Mouse (Mus musculus): ENCODE results near the gene Smg7. TPM values are rescaled to one million over a fixed set of nuclear protein-coding genes. Genes with fewer than 3 reads are reported as not detected.

Gene Smg7
- 22.5 and 23.9 TPM in 2 replicates for polyA plus RNA-seq (2015; fragmentation: Nextera tagmentation; extraction: Ambion mirVana)

GRCm38 (mm10) chr1:152901765-152902664 lies at the start of gene Smg7:
Gene Smg7, minus strand, starts transcription at chr1:152902646.
- no peaks in the 10 kb centered on the region for H3K9me3 ChIP-seq
- ATAC-seq, result peak; percentile 52
- no peaks in the 10 kb centered on the region for H3K27me3 ChIP-seq (replicated peaks)
- H3K36me3 ChIP-seq, result no peaks in the 10 kb centered on the region
- peaks cover 4% of the 10 kb centered on the region for H3K4me1 ChIP-seq (replicated peaks)
- peak within 1 kb of the TSS; percentile 93 for H3K9ac ChIP-seq
- H3K27ac ChIP-seq, result peak within 1 kb of the TSS; percentile 98
- peak within 1 kb of the TSS; percentile 66 for H3K4me3 ChIP-seq (replicated peaks)
- H3K4me2 ChIP-seq (replicated peaks), result peak within 1 kb of the TSS; percentile 99
- WGBS, result under 1% methylated on average over 58 of the region's 93 CpGs

GRCm38 (mm10) chr1:152942977-152943376 lies 40.5 kb upstream of the Smg7 start:
- ATAC-seq, result no peak
- Histone ChIP-seq H3K4me3 (replicated peaks) (no peak overlapping the region), H3K4me2 (replicated peaks) (no peak overlapping the region), H3K36me3 (no peaks in the 10 kb centered on the region), H3K27me3 (replicated peaks) (no peaks in the 10 kb centered on the region), H3K9me3 (no peaks in the 10 kb centered on the region), H3K4me1 (replicated peaks) (no peaks in the 10 kb centered on the region), H3K9ac (no peak overlapping the region), H3K27ac (no peak overlapping the region)
- 60% methylated on average over 4 of the region's 4 CpGs for WGBS

GRCm38 (mm10) chr1:152936365-152936764 lies 33.9 kb upstream of the Smg7 start:
- WGBS, result 72% methylated on average over 5 of the region's 5 CpGs
- Histone ChIP-seq H3K4me2 (replicated peaks) (no peak overlapping the region), H3K9me3 (no peaks in the 10 kb centered on the region), H3K36me3 (no peaks in the 10 kb centered on the region), H3K4me3 (replicated peaks) (no peak overlapping the region), H3K9ac (no peak overlapping the region), H3K27me3 (replicated peaks) (no peaks in the 10 kb centered on the region), H3K27ac (no peak overlapping the region), H3K4me1 (replicated peaks) (no peaks in the 10 kb centered on the region)
- ATAC-seq, result no peak

GRCm38 (mm10) chr1:152935476-152935875 lies 33.0 kb upstream of the Smg7 start:
- Histone ChIP-seq H3K4me2 (replicated peaks) (no peak overlapping the region), H3K27ac (no peak overlapping the region), H3K9ac (no peak overlapping the region), H3K9me3 (no peaks in the 10 kb centered on the region), H3K36me3 (no peaks in the 10 kb centered on the region), H3K4me3 (replicated peaks) (no peak overlapping the region), H3K27me3 (replicated peaks) (no peaks in the 10 kb centered on the region), H3K4me1 (replicated peaks) (no peaks in the 10 kb centered on the region)
- 62% methylated on average over 6 of the region's 6 CpGs for WGBS
- ATAC-seq, result no peak

GRCm38 (mm10) chr1:152933962-152934361 lies 31.5 kb upstream of the Smg7 start:
- 63% methylated on average over 11 of the region's 11 CpGs for WGBS
- H3K4me2 ChIP-seq (replicated peaks), result no peak overlapping the region
- no peak for ATAC-seq

GRCm38 (mm10) chr1:152921786-152922185 lies 19.3 kb upstream of the Smg7 start:
- H3K4me3 ChIP-seq (replicated peaks), result no peak overlapping the region
- no peaks in the 10 kb centered on the region for H3K4me1 ChIP-seq (replicated peaks)
- H3K27me3 ChIP-seq (replicated peaks), result no peaks in the 10 kb centered on the region
- H3K9me3 ChIP-seq, result no peaks in the 10 kb centered on the region
- no peak overlapping the region for H3K9ac ChIP-seq
- no peak overlapping the region for H3K4me2 ChIP-seq (replicated peaks)
- WGBS, result 57% methylated on average over 3 of the region's 3 CpGs
- ATAC-seq, result 0 out of 2 replicates have a peak, but pooled peaks have one; percentile 34
- no peak overlapping the region for H3K27ac ChIP-seq
- no peaks in the 10 kb centered on the region for H3K36me3 ChIP-seq

More at GRCm38 (mm10) chr1:152933962-152934361, 31.5 kb upstream of the Smg7 start:
- Histone ChIP-seq H3K9ac (no peak overlapping the region), H3K4me3 (replicated peaks) (no peak overlapping the region), H3K36me3 (no peaks in the 10 kb centered on the region), H3K27me3 (replicated peaks) (no peaks in the 10 kb centered on the region), H3K4me1 (replicated peaks) (no peaks in the 10 kb centered on the region), H3K27ac (no peak overlapping the region), H3K9me3 (no peaks in the 10 kb centered on the region)

- no peak overlapping the region for H3K4me3 ChIP-seq (replicated peaks)
- ATAC-seq, result no peak
- H3K27ac ChIP-seq, result no peak overlapping the region
- H3K9me3 ChIP-seq, result no peaks in the 10 kb centered on the region
- 73% methylated on average over 4 of the region's 4 CpGs for WGBS
- no peaks in the 10 kb centered on the region for H3K36me3 ChIP-seq
- no peak overlapping the region for H3K9ac ChIP-seq
- 0 out of 2 replicates have a peak, but pooled peaks cover 3% of the 10 kb centered on the region for H3K4me1 ChIP-seq (replicated peaks)
- no peak overlapping the region for H3K4me2 ChIP-seq (replicated peaks)
- no peaks in the 10 kb centered on the region for H3K27me3 ChIP-seq (replicated peaks)
These were observed 15.2 kb upstream of the Smg7 start for GRCm38 (mm10) chr1:152917626-152918025.

- H3K27me3 ChIP-seq (replicated peaks), result no peaks in the 10 kb centered on the region
- H3K9ac ChIP-seq, result no peak overlapping the region
- no peak overlapping the region for H3K4me3 ChIP-seq (replicated peaks)
- no peaks in the 10 kb centered on the region for H3K36me3 ChIP-seq
- H3K27ac ChIP-seq, result no peak overlapping the region
- 0 out of 2 replicates have a peak, but pooled peaks have one; percentile 34 for ATAC-seq
- no peaks in the 10 kb centered on the region for H3K9me3 ChIP-seq
- H3K4me1 ChIP-seq (replicated peaks), result 0 out of 2 replicates have a peak, but pooled peaks cover 3% of the 10 kb centered on the region
- WGBS, result 77% methylated on average over 5 of the region's 5 CpGs
- no peak overlapping the region for H3K4me2 ChIP-seq (replicated peaks)
These were observed 14.5 kb upstream of the Smg7 start for GRCm38 (mm10) chr1:152916936-152917335.

GRCm38 (mm10) chr1:152915766-152916165 lies 13.3 kb upstream of the Smg7 start:
- Histone ChIP-seq H3K9me3 (no peaks in the 10 kb centered on the region), H3K4me1 (replicated peaks) (0 out of 2 replicates have a peak, but pooled peaks cover 3% of the 10 kb centered on the region), H3K36me3 (no peaks in the 10 kb centered on the region), H3K4me2 (replicated peaks) (no peak overlapping the region), H3K4me3 (replicated peaks) (no peak overlapping the region), H3K27me3 (replicated peaks) (no peaks in the 10 kb centered on the region), H3K9ac (no peak overlapping the region), H3K27ac (no peak overlapping the region)
- no peak for ATAC-seq
- WGBS, result 52% methylated on average over 5 of the region's 5 CpGs

GRCm38 (mm10) chr1:152913483-152914460 lies 11.3 kb upstream of the Smg7 start:
- Histone ChIP-seq H3K4me1 (replicated peaks) (0 out of 2 replicates have a peak, but pooled peaks cover 3% of the 10 kb centered on the region), H3K27me3 (replicated peaks) (no peaks in the 10 kb centered on the region), H3K4me2 (replicated peaks) (no peak overlapping the region), H3K4me3 (replicated peaks) (no peak overlapping the region), H3K9ac (no peak overlapping the region), H3K27ac (no peak overlapping the region), H3K9me3 (no peaks in the 10 kb centered on the region), H3K36me3 (no peaks in the 10 kb centered on the region)
- ATAC-seq, result no peak
- WGBS, result 58% methylated on average over 6 of the region's 6 CpGs

GRCm38 (mm10) chr1:152904469-152904868 lies 2.0 kb upstream of the Smg7 start:
- ATAC-seq, result peak; percentile 44
- no peaks in the 10 kb centered on the region for H3K9me3 ChIP-seq
- H3K4me1 ChIP-seq (replicated peaks), result peaks cover 4% of the 10 kb centered on the region
- H3K4me3 ChIP-seq (replicated peaks), result peak overlapping the region; percentile 33
- H3K27ac ChIP-seq, result no peak overlapping the region
- H3K27me3 ChIP-seq (replicated peaks), result no peaks in the 10 kb centered on the region
- H3K4me2 ChIP-seq (replicated peaks), result peak overlapping the region; percentile 99
- no peak overlapping the region for H3K9ac ChIP-seq
- WGBS, result 2% methylated on average over 14 of the region's 14 CpGs
- H3K36me3 ChIP-seq, result no peaks in the 10 kb centered on the region
